Mouse (Mus musculus): ENCODE data around the gene Rpl37.

- TF ChIP-seq POLR2A (IDR thresholded peaks at IDR 0.05; ENCODE audit: low read depth, low read length), result no peak
- TF ChIP-seq CTCF (IDR thresholded peaks at IDR 0.05; ENCODE audit: borderline replicate concordance, insufficient read depth, low read length), result no peak
Measured at GRCm38 (mm10) chr15:5115173-5115572, 1.3 kb upstream of the Rpl37 start.

Measured in embryonic fibroblast, embryonic 13.5 days (primary cell).